In the genomic region with DNA sequence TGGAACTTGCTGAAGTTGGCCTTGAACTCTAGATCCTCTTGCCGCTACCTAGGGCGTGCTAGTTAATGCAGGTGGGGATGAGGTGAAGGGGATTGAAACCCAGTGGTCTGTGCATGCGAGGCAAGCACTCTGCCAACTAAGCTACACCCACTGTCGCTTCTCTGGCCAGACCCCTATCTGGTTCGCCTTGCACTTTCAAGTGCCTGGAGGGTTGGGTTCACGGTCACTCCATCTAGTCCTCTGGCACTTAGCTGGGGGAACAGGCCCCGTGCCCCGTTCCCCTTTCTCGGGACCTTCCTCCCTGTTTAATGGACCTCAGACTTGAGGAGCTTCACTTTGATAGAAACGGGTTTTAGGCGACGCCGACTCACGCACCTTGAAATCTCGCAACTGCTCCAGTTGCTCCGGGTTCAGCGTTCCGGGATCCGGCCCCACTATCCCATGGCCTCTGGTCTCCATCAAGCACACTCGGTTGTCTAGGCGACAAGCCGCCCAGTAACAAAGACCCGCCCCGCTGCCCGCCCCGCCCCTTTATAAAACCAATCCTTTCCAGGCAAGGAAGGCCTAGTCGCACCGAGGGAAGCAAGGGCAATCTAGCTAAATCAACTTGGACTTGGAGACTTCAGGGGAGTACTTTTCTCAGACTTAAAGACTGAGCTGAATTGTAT, we compare ENCODE assay signal across 8 mouse cellular contexts. TPM values are rescaled to one million over a fixed set of nuclear protein-coding genes. Genes with fewer than 3 reads are reported as not detected.
DNase-seq lines count a peak whose midpoint lies in the region; ATAC-seq and TF ChIP-seq lines count a peak whose summit lies in the region.

No protein-coding gene starts in this region.

- H3K4me2 ChIP-seq in lung, embryonic 16.5 days (ENCODE audit: low read depth, low read length) = peak overlapping the region; percentile 42
- H3K4me2 ChIP-seq in stomach, embryonic 14.5 days (replicated peaks; ENCODE audit: low read depth, low read length) = peak overlapping the region; percentile 38

- ATAC-seq in lung, embryonic 16.5 days (ENCODE audit: low read depth) = peak; percentile 87
- peak; percentile 72; the same call in 1 of the 2 replicates for ATAC-seq in stomach, embryonic 14.5 days (ENCODE audit: insufficient number of reproducible peaks, insufficient read depth, low FRiP score, low read depth)

- no peak for TF ChIP-seq POLR2A in brain, embryonic 14.5 days (IDR thresholded peaks at IDR 0.05; ENCODE audit: borderline replicate concordance, extremely low read depth, insufficient read depth, insufficient read length, poor library complexity, severe bottlenecking)
- TF ChIP-seq POLR2A in heart, adult 2 months (IDR thresholded peaks at IDR 0.05; ENCODE audit: insufficient read depth, low read depth, low read length) = no peak

- H3K9ac ChIP-seq in heart, adult 2 months (ENCODE audit: low read depth, low read length) = no peak overlapping the region
- H3K9ac ChIP-seq in lung, embryonic 16.5 days (ENCODE audit: low read length) = no peak overlapping the region
- no peak overlapping the region for H3K9ac ChIP-seq in stomach, embryonic 14.5 days (replicated peaks; ENCODE audit: low read depth, low read length)

- no peaks in the 10 kb centered on the region for H3K79me2 ChIP-seq in heart, adult 2 months (replicated peaks; ENCODE audit: control insufficient read depth, insufficient read depth, low read length)

- TF ChIP-seq EP300 in heart, adult 2 months (IDR thresholded peaks at IDR 0.05; ENCODE audit: insufficient read depth, low read depth, low read length) = no peak

- TF ChIP-seq CTCF in brain, embryonic 14.5 days (IDR thresholded peaks at IDR 0.05; ENCODE audit: borderline replicate concordance, extremely low read depth, insufficient read depth, insufficient read length) = no peak
- no peak for TF ChIP-seq CTCF in heart, adult 2 months (IDR thresholded peaks at IDR 0.05)

- peak overlapping the region; percentile 49; the same call in 1 of the 2 replicates for H3K27ac ChIP-seq in heart, adult 2 months
- H3K27ac ChIP-seq in lung, embryonic 16.5 days (ENCODE audit: low read length) = peak overlapping the region; percentile 43; the same call in 1 of the 2 replicates
- 0 out of 2 replicates have a peak overlapping the region, but pooled peaks have one; percentile 33 for H3K27ac ChIP-seq in stomach, embryonic 14.5 days (ENCODE audit: low read length)

- peak; percentile 48 for DNase-seq in ES-CJ7 (ENCODE audit: low read depth, low spot score)
- DNase-seq in brain, embryonic 14.5 days (ENCODE audit: low read depth) = peak; percentile 84
- peak; percentile 34 to 43 for DNase-seq in heart, adult 2 months
- DNase-seq in kidney, adult 9 months = peak; percentile 13
- DNase-seq in frontal cortex, adult 2 months (ENCODE audit: extremely low spot score in 1 of 2, low spot score in 1 of 2) = no peak
- DNase-seq in right cerebral cortex, postnatal 36 days (ENCODE audit: low spot score in 2 of 2) = no peak

- no peaks in the 10 kb centered on the region for H3K36me3 ChIP-seq in heart, adult 2 months (ENCODE audit: control insufficient read depth, insufficient read depth, low read length)
- H3K36me3 ChIP-seq in lung, embryonic 16.5 days (ENCODE audit: control insufficient read depth, insufficient read depth, low read length) = no peaks in the 10 kb centered on the region
- H3K36me3 ChIP-seq in stomach, embryonic 14.5 days (ENCODE audit: control insufficient read depth, insufficient read depth, low read length) = no peaks in the 10 kb centered on the region

- 14% methylated on average over 28 of the region's 28 CpGs for WGBS in heart, adult 2 months
- 8% methylated on average over 28 of the region's 28 CpGs for WGBS in lung, embryonic 16.5 days
- 10% methylated on average over 28 of the region's 28 CpGs for WGBS in stomach, embryonic 14.5 days

- no peaks in the 10 kb centered on the region; the same call in 1 of the 2 replicates for H3K4me1 ChIP-seq in heart, adult 2 months (ENCODE audit: control insufficient read depth, insufficient read depth, low read length)
- no peaks in the 10 kb centered on the region; the same call in 1 of the 2 replicates for H3K4me1 ChIP-seq in lung, embryonic 16.5 days (replicated peaks; ENCODE audit: control insufficient read depth, insufficient read depth, low read length)
- H3K4me1 ChIP-seq in stomach, embryonic 14.5 days (ENCODE audit: control insufficient read depth, insufficient read depth, low read length) = 0 out of 2 replicates have a peak, but pooled peaks cover 3% of the 10 kb centered on the region

- H3K4me3 ChIP-seq in heart, adult 2 months = no peak overlapping the region
- H3K4me3 ChIP-seq in lung, embryonic 16.5 days (ENCODE audit: low read length) = peak overlapping the region; percentile 27
- H3K4me3 ChIP-seq in stomach, embryonic 14.5 days (ENCODE audit: low read depth, low read length) = peak overlapping the region; percentile 6; the same call in 1 of the 2 replicates

- no peaks in the 10 kb centered on the region for H3K9me3 ChIP-seq in lung, embryonic 16.5 days (ENCODE audit: control insufficient read depth, low read length)
- H3K9me3 ChIP-seq in stomach, embryonic 14.5 days (ENCODE audit: control insufficient read depth, low read depth, low read length) = no peaks in the 10 kb centered on the region

- H3K27me3 ChIP-seq in heart, adult 2 months (ENCODE audit: control insufficient read depth, insufficient read depth, low read length) = no peaks in the 10 kb centered on the region
- H3K27me3 ChIP-seq in lung, embryonic 16.5 days (ENCODE audit: control insufficient read depth, insufficient read depth, low read depth, low read length) = no peaks in the 10 kb centered on the region
- H3K27me3 ChIP-seq in stomach, embryonic 14.5 days (ENCODE audit: control insufficient read depth, insufficient read depth, low read length) = no peaks in the 10 kb centered on the region

- intact Hi-C loops in heart, adult 2 months (cut with DNase I) = no loop called here

RNA-seq across cellular contexts. Expression of a gene that starts 5.5 kb away (rescaled TPM):
- 696 and 882 TPM in 2 replicates for polyA plus RNA-seq in brain, embryonic 14.5 days (2012; rRNA removed)
- under 1 TPM in 1 of 2 experiments, not detected in 1; 0.27 TPM for total RNA-seq in heart, adult 2 months (2021)
- 0.67 and 0.96 TPM in 2 replicates for polyA plus RNA-seq in heart, adult 2 months (2012; rRNA removed)
- polyA plus RNA-seq in lung, embryonic 16.5 days (2015; fragmentation: Nextera tagmentation; extraction: Ambion mirVana) = 2.3 and 3.3 TPM in 2 replicates
- 32.2 and 44.0 TPM in 2 replicates for polyA plus RNA-seq in stomach, embryonic 14.5 days (2014; fragmentation: Nextera tagmentation; extraction: Ambion mirVana)
- 410 and 454 TPM in 2 replicates for polyA plus RNA-seq in frontal cortex, adult 2 months (2012; rRNA removed)

RNA-seq across cellular contexts. Expression of a gene that starts 7.6 kb away (rescaled TPM):
- 5.7 and 5.8 TPM in 2 replicates for polyA plus RNA-seq in brain, embryonic 14.5 days (2012; rRNA removed)
- 1 to 10 TPM in 1 of 2 experiments, under 1 TPM in 1; 0.99 to 1.3 TPM for total RNA-seq in heart, adult 2 months (2021)
- polyA plus RNA-seq in heart, adult 2 months (2012; rRNA removed) = 0.44 and 1.2 TPM in 2 replicates
- polyA plus RNA-seq in lung, embryonic 16.5 days (2015; fragmentation: Nextera tagmentation; extraction: Ambion mirVana) = 16.1 and 28.1 TPM in 2 replicates
- polyA plus RNA-seq in stomach, embryonic 14.5 days (2014; fragmentation: Nextera tagmentation; extraction: Ambion mirVana) = 6.0 and 6.6 TPM in 2 replicates
- 3.5 and 4.6 TPM in 2 replicates for polyA plus RNA-seq in frontal cortex, adult 2 months (2012; rRNA removed)

RNA-seq across cellular contexts. Expression of a gene that starts 28.9 kb away (rescaled TPM):
- polyA plus RNA-seq in brain, embryonic 14.5 days (2012; rRNA removed) = 0.16 and 0.57 TPM in 2 replicates
- not detected for total RNA-seq in heart, adult 2 months (2021)
- 1.1 and 2.2 TPM in 2 replicates for polyA plus RNA-seq in heart, adult 2 months (2012; rRNA removed)
- polyA plus RNA-seq in lung, embryonic 16.5 days (2015; fragmentation: Nextera tagmentation; extraction: Ambion mirVana) = 0.31 and 0.49 TPM in 2 replicates
- polyA plus RNA-seq in stomach, embryonic 14.5 days (2014; fragmentation: Nextera tagmentation; extraction: Ambion mirVana) = 0.66 and 0.90 TPM in 2 replicates
- polyA plus RNA-seq in frontal cortex, adult 2 months (2012; rRNA removed) = 0.19 and 0.28 TPM in 2 replicates

RNA-seq across cellular contexts. Expression of a gene that starts 29.5 kb away (rescaled TPM):
- 48.8 and 51.9 TPM in 2 replicates for polyA plus RNA-seq in brain, embryonic 14.5 days (2012; rRNA removed)
- total RNA-seq in heart, adult 2 months (2021) = 10 to 100 TPM; 62.0 to 64.1 TPM
- polyA plus RNA-seq in heart, adult 2 months (2012; rRNA removed) = 43.9 and 65.8 TPM in 2 replicates
- 58.8 and 59.8 TPM in 2 replicates for polyA plus RNA-seq in lung, embryonic 16.5 days (2015; fragmentation: Nextera tagmentation; extraction: Ambion mirVana)
- polyA plus RNA-seq in stomach, embryonic 14.5 days (2014; fragmentation: Nextera tagmentation; extraction: Ambion mirVana) = 66.6 and 67.5 TPM in 2 replicates
- 49.4 and 52.5 TPM in 2 replicates for polyA plus RNA-seq in frontal cortex, adult 2 months (2012; rRNA removed)

RNA-seq across cellular contexts. Expression of a gene that starts 59.5 kb away (rescaled TPM):
- 15.2 and 24.2 TPM in 2 replicates for polyA plus RNA-seq in brain, embryonic 14.5 days (2012; rRNA removed)
- 1 to 10 TPM; 3.9 to 4.9 TPM for total RNA-seq in heart, adult 2 months (2021)
- polyA plus RNA-seq in heart, adult 2 months (2012; rRNA removed) = 0.64 and 0.82 TPM in 2 replicates
- 12.5 and 12.6 TPM in 2 replicates for polyA plus RNA-seq in lung, embryonic 16.5 days (2015; fragmentation: Nextera tagmentation; extraction: Ambion mirVana)
- polyA plus RNA-seq in stomach, embryonic 14.5 days (2014; fragmentation: Nextera tagmentation; extraction: Ambion mirVana) = 10.6 and 12.6 TPM in 2 replicates
- 15.5 and 17.0 TPM in 2 replicates for polyA plus RNA-seq in frontal cortex, adult 2 months (2012; rRNA removed)

Comparison
In these comparisons a context has a peak if more than half of its experiments do, and no peak if none do; other contexts are left out.
1. DNase-seq: peak in ES-CJ7 (single experiment), brain, embryonic 14.5 days (single experiment), heart, adult 2 months (2 of 2) and kidney, adult 9 months (single experiment); none in frontal cortex, adult 2 months (0 of 2) and right cerebral cortex, postnatal 36 days (0 of 2).
2. Peak in every context shown above with its lines, with median percentiles within 50 percentile points of each other: H3K27ac ChIP-seq.